Mouse (Mus musculus) heart, adult 2 months (tissue): ENCODE measurements around the gene Vmn2r70.

Experiments used
- CTCF ChIP-seq: fragments of 200-600 bp; IDR thresholded peaks from 2 replicates; pipeline ENCODE4 v1.8.1; 2022; ENCODE audit warnings: antibody characterized with exemption, mild to moderate bottlenecking, moderate library complexity
- EP300 ChIP-seq: fragments of 200-500 bp; IDR thresholded peaks from 2 replicates; pipeline ENCODE4 v1.6.1; 2011; ENCODE audit warnings: low read depth, low read length, control low read depth; ENCODE audit not compliant: insufficient read depth
- POLR2A ChIP-seq: fragments of 200-500 bp; IDR thresholded peaks from 2 replicates; pipeline ENCODE4 v1.6.1; 2011; ENCODE audit warnings: mild to moderate bottlenecking, low read depth, low read length, control low read depth; ENCODE audit not compliant: insufficient read depth

DNA sequence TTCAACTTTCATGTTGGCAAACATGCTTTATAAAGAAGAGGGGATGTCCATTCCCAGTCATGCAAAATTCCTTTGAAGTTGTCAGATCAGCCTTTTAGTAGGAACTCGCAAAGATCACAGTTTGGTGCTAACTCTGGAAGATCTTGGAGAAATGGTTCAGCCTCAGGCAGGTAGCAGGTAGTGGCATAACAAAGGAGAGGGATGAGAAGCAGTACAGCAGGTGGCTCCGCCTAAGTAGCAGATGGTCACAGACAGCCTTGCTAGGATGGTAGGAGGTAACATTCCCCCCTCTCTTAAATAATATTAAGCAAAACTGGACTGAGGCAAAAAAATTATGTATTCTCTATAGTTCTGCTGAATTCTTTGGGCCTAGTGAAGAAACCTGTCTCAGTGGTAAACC, 26.9 kb downstream of the Vmn2r70 start:
- TF ChIP-seq CTCF: no peak
- no peak for TF ChIP-seq POLR2A
- no peak for TF ChIP-seq EP300
